Mouse (Mus musculus) liver, embryonic 16.5 days (tissue): ENCODE data around the gene Hmgb2. TPM values are rescaled to one million over a fixed set of nuclear protein-coding genes. Genes with fewer than 3 reads are reported as not detected.

Experiments
- ATAC-seq: fragments of 200-750 bp; cut with Nextera tagmentation; 2 replicates; pipeline ENCODE4 v1.8.0; 2017; ENCODE audit warnings: low read depth, mild to moderate bottlenecking, moderate number of reproducible peaks, moderate library complexity
- H3K27ac ChIP-seq: fragments of 300-500 bp; sonication (generic); 2 replicates; pipeline ENCODE4 v1.5.1; 2014; ENCODE audit warnings: mild to moderate bottlenecking, low read length
- H3K27me3 ChIP-seq: fragments of 300-500 bp; sonication (generic); 2 replicates; pipeline ENCODE4 v1.6.1; 2014; ENCODE audit warnings: low read depth, low read length, mixed read lengths; ENCODE audit not compliant: control insufficient read depth, insufficient read depth
- H3K36me3 ChIP-seq: fragments of 300-500 bp; sonication (generic); 2 replicates; pipeline ENCODE4 v1.6.1; 2014; ENCODE audit warnings: mild to moderate bottlenecking; ENCODE audit not compliant: control insufficient read depth, insufficient read depth
- H3K4me1 ChIP-seq: fragments of 300-500 bp; sonication (generic); 2 replicates; pipeline ENCODE4 v1.6.1; 2014; ENCODE audit warnings: low read depth, low read length, mixed read lengths; ENCODE audit not compliant: control insufficient read depth
- H3K4me2 ChIP-seq: fragments of 300-500 bp; sonication (generic); 2 replicates; pipeline ENCODE4 v1.6.1; 2014; ENCODE audit warnings: low read depth, low read length, mixed read lengths
- H3K4me3 ChIP-seq: fragments of 300-500 bp; sonication (generic); 2 replicates; pipeline ENCODE4 v1.5.1; 2014; ENCODE audit warnings: low read depth, mild to moderate bottlenecking, low read length
- H3K9ac ChIP-seq: fragments of 300-500 bp; sonication (generic); 2 replicates; pipeline ENCODE4 v1.6.1; 2014; ENCODE audit warnings: low read depth, low read length
- H3K9me3 ChIP-seq: fragments of 300-500 bp; sonication (generic); replicated peaks from 2 replicates; pipeline ENCODE4 v1.6.1; 2016; ENCODE audit warnings: low read length; ENCODE audit not compliant: control insufficient read depth
- WGBS: fragments of 180-500 bp; shearing (Covaris S2); extraction: QIAGEN DNeasy Blood & Tissue Kit; methylation state at CpG from one replicate; pipeline ENCODE4 v1.1.7; 2014; ENCODE audit not compliant: insufficient replicate concordance; 5-methylcytosine and 5-hydroxymethylcytosine counted together
- polyA plus RNA-seq: library from polyadenylated mRNA; unstranded; fragments of >200 nt; fragmentation: Nextera tagmentation; extraction: Ambion mirVana; gene quantifications from 2 replicates; pipeline ENCODE4 v1.2.1, GENCODE M21; 2015

Hmgb2 gene
- polyA plus RNA-seq = 226 and 279 TPM in 2 replicates

GRCm38 (mm10) chr8:57511316-57512118, at the start of gene Hmgb2:
Gene Hmgb2, plus strand, starts transcription at chr8:57511907.
- Histone ChIP-seq H3K4me3 (peak within 1 kb of the TSS; percentile 75), H3K27ac (peak within 1 kb of the TSS; percentile 100), H3K4me1 (peaks cover 17% of the 10 kb centered on the region), H3K27me3 (no peaks in the 10 kb centered on the region), H3K9ac (peak within 1 kb of the TSS; percentile 96), H3K4me2 (peak within 1 kb of the TSS; percentile 93), H3K36me3 (peaks cover 21% of the 10 kb centered on the region), H3K9me3 (no peaks in the 10 kb centered on the region)
- under 1% methylated on average over 63 of the region's 63 CpGs for WGBS
- ATAC-seq = peak; percentile 98

GRCm38 (mm10) chr8:57462839-57463238, 48.9 kb upstream of the Hmgb2 start:
- Histone ChIP-seq H3K4me1 (no peaks in the 10 kb centered on the region), H3K27me3 (no peaks in the 10 kb centered on the region), H3K4me2 (no peak overlapping the region), H3K36me3 (no peaks in the 10 kb centered on the region), H3K27ac (no peak overlapping the region), H3K9me3 (no peaks in the 10 kb centered on the region), H3K4me3 (no peak overlapping the region), H3K9ac (no peak overlapping the region)
- WGBS = 6% methylated on average over 1 of the region's 1 CpGs
- ATAC-seq = no peak

DNA sequence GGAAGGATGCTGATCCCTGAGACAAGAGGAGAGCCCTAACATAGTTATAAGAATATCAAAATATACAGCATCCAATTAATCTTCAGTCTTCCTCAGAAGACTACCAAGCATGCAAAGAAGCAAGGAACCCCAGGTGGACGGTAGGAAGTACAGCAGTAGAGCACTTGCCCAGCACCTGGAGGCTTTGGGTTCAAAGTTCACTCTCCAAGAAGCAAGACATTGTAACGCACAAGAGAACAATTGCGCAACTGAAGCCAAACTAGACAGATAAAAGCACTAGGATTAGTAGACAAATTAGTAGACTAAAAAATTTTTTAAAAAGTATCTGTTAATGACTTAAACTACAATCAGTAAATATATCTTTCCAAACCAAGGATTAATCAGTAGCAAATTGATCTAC, 48.0 kb upstream of the Hmgb2 start:
- Histone ChIP-seq H3K4me3 (no peak overlapping the region), H3K36me3 (no peaks in the 10 kb centered on the region), H3K9ac (no peak overlapping the region), H3K27me3 (no peaks in the 10 kb centered on the region), H3K4me1 (no peaks in the 10 kb centered on the region), H3K9me3 (no peaks in the 10 kb centered on the region), H3K27ac (no peak overlapping the region), H3K4me2 (no peak overlapping the region)
- 64% methylated on average over 3 of the region's 3 CpGs for WGBS
- ATAC-seq = no peak

DNA sequence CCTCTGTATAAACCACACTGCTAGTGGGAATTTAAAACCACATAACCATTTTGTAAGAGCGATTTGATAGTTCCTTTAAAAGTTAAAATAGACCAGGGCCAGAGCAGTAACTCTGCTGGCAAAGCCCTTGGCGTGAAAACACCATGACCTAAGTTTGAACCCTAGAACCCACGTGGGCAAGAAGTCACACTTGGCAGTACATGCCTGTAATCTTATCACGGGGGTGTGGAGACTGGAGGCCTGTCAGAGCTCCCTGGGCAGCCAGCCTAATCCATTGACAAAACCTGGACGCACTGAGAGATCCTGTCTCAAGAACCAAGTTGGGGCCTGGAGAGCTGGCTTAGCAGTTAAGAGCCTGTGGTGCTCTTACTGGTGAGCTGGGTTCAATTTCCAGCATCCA, 43.1 kb upstream of the Hmgb2 start:
- Histone ChIP-seq H3K27me3 (no peaks in the 10 kb centered on the region), H3K9ac (no peak overlapping the region), H3K4me2 (no peak overlapping the region), H3K9me3 (no peaks in the 10 kb centered on the region), H3K4me3 (no peak overlapping the region), H3K36me3 (no peaks in the 10 kb centered on the region), H3K4me1 (no peaks in the 10 kb centered on the region), H3K27ac (no peak overlapping the region)
- ATAC-seq = no peak
- WGBS = 42% methylated on average over 5 of the region's 5 CpGs

DNA sequence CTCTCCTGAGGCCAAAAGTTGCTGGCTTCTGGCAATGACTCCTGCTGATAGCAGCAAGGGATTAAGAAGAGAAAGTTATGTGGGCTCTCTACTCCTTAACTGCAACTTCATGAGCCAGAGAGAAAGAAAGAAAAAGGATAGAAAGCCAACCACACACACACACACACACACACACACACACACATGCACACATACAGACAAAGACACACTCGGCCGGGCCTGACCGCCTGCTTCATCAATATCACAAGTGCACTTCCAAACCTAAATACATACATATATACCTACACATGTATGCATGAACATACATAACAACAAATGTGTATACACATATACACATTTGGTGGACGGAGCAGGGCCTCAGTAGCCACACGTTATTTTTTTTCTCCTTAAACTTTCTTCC, 40.8 kb upstream of the Hmgb2 start:
- H3K27me3 ChIP-seq = no peaks in the 10 kb centered on the region
- no peaks in the 10 kb centered on the region for H3K9me3 ChIP-seq
- WGBS = 73% methylated on average over 5 of the region's 5 CpGs
- no peak overlapping the region for H3K27ac ChIP-seq
- no peak overlapping the region for H3K4me3 ChIP-seq
- no peak for ATAC-seq
- no peaks in the 10 kb centered on the region for H3K36me3 ChIP-seq
- H3K4me1 ChIP-seq = no peaks in the 10 kb centered on the region
- H3K4me2 ChIP-seq = no peak overlapping the region
- no peak overlapping the region for H3K9ac ChIP-seq

GRCm38 (mm10) chr8:57473751-57474150, 38.0 kb upstream of the Hmgb2 start:
- WGBS = 67% methylated on average over 6 of the region's 6 CpGs
- H3K9ac ChIP-seq = no peak overlapping the region
- no peaks in the 10 kb centered on the region for H3K9me3 ChIP-seq
- no peaks in the 10 kb centered on the region for H3K27me3 ChIP-seq
- H3K4me1 ChIP-seq = no peaks in the 10 kb centered on the region
- H3K27ac ChIP-seq = no peak overlapping the region
- ATAC-seq = no peak
- H3K4me2 ChIP-seq = no peak overlapping the region
- H3K36me3 ChIP-seq = no peaks in the 10 kb centered on the region
- no peak overlapping the region for H3K4me3 ChIP-seq

DNA sequence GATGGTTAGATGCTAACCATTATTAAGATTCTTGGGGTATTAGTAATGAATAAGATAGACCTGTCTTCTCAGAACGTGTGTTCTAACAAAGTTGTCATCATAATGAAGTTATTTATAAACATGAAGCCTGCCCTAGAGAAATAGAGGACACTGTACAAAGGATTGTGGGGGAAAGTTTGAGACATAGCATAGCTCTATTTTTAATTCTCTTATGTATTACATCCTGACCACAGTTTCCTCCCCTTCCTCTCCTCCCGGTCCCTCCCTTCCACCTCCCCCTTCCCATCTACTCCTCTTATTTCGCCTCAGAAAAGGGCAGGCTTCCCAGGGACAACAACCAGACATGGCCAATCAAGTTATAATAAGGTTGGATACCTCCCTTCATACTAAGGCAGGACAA, 33.3 kb upstream of the Hmgb2 start:
- H3K4me3 ChIP-seq = no peak overlapping the region
- no peaks in the 10 kb centered on the region for H3K9me3 ChIP-seq
- no peak for ATAC-seq
- H3K9ac ChIP-seq = no peak overlapping the region
- H3K27ac ChIP-seq = no peak overlapping the region
- H3K4me2 ChIP-seq = no peak overlapping the region
- 28% methylated on average over 3 of the region's 3 CpGs for WGBS
- H3K27me3 ChIP-seq = no peaks in the 10 kb centered on the region
- H3K4me1 ChIP-seq = no peaks in the 10 kb centered on the region
- H3K36me3 ChIP-seq = no peaks in the 10 kb centered on the region; the same call in 1 of the 2 replicates

- no peaks in the 10 kb centered on the region for H3K27me3 ChIP-seq
These were observed 32.0 kb upstream of the Hmgb2 start for GRCm38 (mm10) chr8:57479700-57480099.

GRCm38 (mm10) chr8:57480606-57481005, 31.1 kb upstream of the Hmgb2 start:
- H3K4me2 ChIP-seq = no peak overlapping the region
- H3K36me3 ChIP-seq = no peaks in the 10 kb centered on the region; the same call in 1 of the 2 replicates
- peaks cover 3% of the 10 kb centered on the region for H3K4me1 ChIP-seq
- WGBS = 77% methylated on average over 4 of the region's 4 CpGs
- H3K27me3 ChIP-seq = no peaks in the 10 kb centered on the region
- H3K9me3 ChIP-seq = no peaks in the 10 kb centered on the region
- H3K4me3 ChIP-seq = no peak overlapping the region
- ATAC-seq = no peak
- no peak overlapping the region for H3K27ac ChIP-seq
- H3K9ac ChIP-seq = no peak overlapping the region

More at GRCm38 (mm10) chr8:57479700-57480099, 32.0 kb upstream of the Hmgb2 start:
- ATAC-seq = no peak
- Histone ChIP-seq H3K4me3 (no peak overlapping the region), H3K9me3 (no peaks in the 10 kb centered on the region), H3K4me2 (no peak overlapping the region), H3K36me3 (no peaks in the 10 kb centered on the region; the same call in 1 of the 2 replicates), H3K27ac (no peak overlapping the region), H3K4me1 (no peaks in the 10 kb centered on the region), H3K9ac (no peak overlapping the region)
- WGBS = 75% methylated on average over 8 of the region's 8 CpGs
